Mouse (Mus musculus): ENCODE measurements around the gene Ctnnd2. TPM values are rescaled to one million over a fixed set of nuclear protein-coding genes. Genes with fewer than 3 reads are reported as not detected.

The Ctnnd2 gene
- polyA plus RNA-seq, 1 experiment from 2014 or later: 3.8 TPM

GRCm38 (mm10) chr15:30468773-30469172 is 296.4 kb downstream of the Ctnnd2 start:
- no peak for ATAC-seq (replicated peaks; ENCODE audit: low FRiP score, low TSS enrichment, low read depth)
- Histone ChIP-seq H3K9me3 (ENCODE audit: control insufficient read depth, low read length) (no peaks in the 10 kb centered on the region), H3K4me3 (ENCODE audit: low read depth, low read length) (no peak overlapping the region), H3K27me3 (replicated peaks; ENCODE audit: control insufficient read depth, insufficient read depth, low read length) (no peaks in the 10 kb centered on the region), H3K36me3 (ENCODE audit: control insufficient read depth, insufficient read depth, low read length) (no peaks in the 10 kb centered on the region), H3K9ac (ENCODE audit: low read length) (no peak overlapping the region), H3K4me1 (replicated peaks; ENCODE audit: control insufficient read depth, insufficient read depth, low read length) (no peaks in the 10 kb centered on the region), H3K4me2 (ENCODE audit: low read length) (no peak overlapping the region), H3K27ac (ENCODE audit: low read depth) (no peak overlapping the region)
- no peak for DNase-seq (ENCODE audit: low spot score)
- WGBS: 84% methylated on average over 3 of the region's 3 CpGs

- no peak for ATAC-seq (replicated peaks; ENCODE audit: low FRiP score, low TSS enrichment, low read depth)
- WGBS: 69% methylated on average over 6 of the region's 6 CpGs
- no peaks in the 10 kb centered on the region for H3K4me1 ChIP-seq (replicated peaks; ENCODE audit: control insufficient read depth, insufficient read depth, low read length)
- DNase-seq (ENCODE audit: low spot score): no peak
- H3K27ac ChIP-seq (ENCODE audit: low read depth): no peak overlapping the region
- H3K36me3 ChIP-seq (ENCODE audit: control insufficient read depth, insufficient read depth, low read length): no peaks in the 10 kb centered on the region
- H3K4me3 ChIP-seq (ENCODE audit: low read depth, low read length): no peak overlapping the region
- no peaks in the 10 kb centered on the region for H3K9me3 ChIP-seq (ENCODE audit: control insufficient read depth, low read length)
- no peaks in the 10 kb centered on the region for H3K27me3 ChIP-seq (replicated peaks; ENCODE audit: control insufficient read depth, insufficient read depth, low read length)
- H3K4me2 ChIP-seq (ENCODE audit: low read length): no peak overlapping the region
- H3K9ac ChIP-seq (ENCODE audit: low read length): no peak overlapping the region
These were observed 299.0 kb downstream of the Ctnnd2 start for GRCm38 (mm10) chr15:30471280-30471966.

GRCm38 (mm10) chr15:30480676-30481075 is 308.3 kb downstream of the Ctnnd2 start:
- H3K4me3 ChIP-seq (ENCODE audit: low read depth, low read length): no peak overlapping the region
- 66% methylated on average over 15 of the region's 15 CpGs for WGBS
- no peak overlapping the region for H3K9ac ChIP-seq (ENCODE audit: low read length)
- H3K36me3 ChIP-seq (ENCODE audit: control insufficient read depth, insufficient read depth, low read length): no peaks in the 10 kb centered on the region
- no peak overlapping the region for H3K27ac ChIP-seq (ENCODE audit: low read depth)
- ATAC-seq (replicated peaks; ENCODE audit: low FRiP score, low TSS enrichment, low read depth) (no peak), DNase-seq (ENCODE audit: low spot score) (no peak)
- no peaks in the 10 kb centered on the region for H3K27me3 ChIP-seq (replicated peaks; ENCODE audit: control insufficient read depth, insufficient read depth, low read length)
- no peaks in the 10 kb centered on the region for H3K4me1 ChIP-seq (replicated peaks; ENCODE audit: control insufficient read depth, insufficient read depth, low read length)
- no peak overlapping the region for H3K4me2 ChIP-seq (ENCODE audit: low read length)
- no peaks in the 10 kb centered on the region for H3K9me3 ChIP-seq (ENCODE audit: control insufficient read depth, low read length)

GRCm38 (mm10) chr15:30506476-30506875 is 334.1 kb downstream of the Ctnnd2 start:
- no peaks in the 10 kb centered on the region for H3K36me3 ChIP-seq (ENCODE audit: control insufficient read depth, insufficient read depth, low read length)
- H3K4me2 ChIP-seq (ENCODE audit: low read length): no peak overlapping the region
- no peaks in the 10 kb centered on the region for H3K4me1 ChIP-seq (replicated peaks; ENCODE audit: control insufficient read depth, insufficient read depth, low read length)
- no peak for ATAC-seq (replicated peaks; ENCODE audit: low FRiP score, low TSS enrichment, low read depth)
- no peak for DNase-seq (ENCODE audit: low spot score)
- no peak overlapping the region for H3K4me3 ChIP-seq (ENCODE audit: low read depth, low read length)
- no peaks in the 10 kb centered on the region for H3K9me3 ChIP-seq (ENCODE audit: control insufficient read depth, low read length)
- no peak overlapping the region for H3K9ac ChIP-seq (ENCODE audit: low read length)
- H3K27me3 ChIP-seq (replicated peaks; ENCODE audit: control insufficient read depth, insufficient read depth, low read length): no peaks in the 10 kb centered on the region
- 72% methylated on average over 5 of the region's 5 CpGs for WGBS
- no peak overlapping the region for H3K27ac ChIP-seq (ENCODE audit: low read depth)

- H3K9ac ChIP-seq (ENCODE audit: low read length): no peak overlapping the region
- H3K4me2 ChIP-seq (ENCODE audit: low read length): no peak overlapping the region
- no peak overlapping the region for H3K4me3 ChIP-seq (ENCODE audit: low read depth, low read length)
- H3K9me3 ChIP-seq (ENCODE audit: control insufficient read depth, low read length): no peaks in the 10 kb centered on the region
- DNase-seq (ENCODE audit: low spot score) (no peak), ATAC-seq (replicated peaks; ENCODE audit: low FRiP score, low TSS enrichment, low read depth) (no peak)
- no peaks in the 10 kb centered on the region for H3K4me1 ChIP-seq (replicated peaks; ENCODE audit: control insufficient read depth, insufficient read depth, low read length)
- no peaks in the 10 kb centered on the region for H3K36me3 ChIP-seq (ENCODE audit: control insufficient read depth, insufficient read depth, low read length)
- H3K27me3 ChIP-seq (replicated peaks; ENCODE audit: control insufficient read depth, insufficient read depth, low read length): no peaks in the 10 kb centered on the region
- H3K27ac ChIP-seq (ENCODE audit: low read depth): no peak overlapping the region
- WGBS: 71% methylated on average over 3 of the region's 3 CpGs
These were observed 340.1 kb downstream of the Ctnnd2 start for GRCm38 (mm10) chr15:30512467-30512866.

- Histone ChIP-seq H3K27ac (ENCODE audit: low read depth) (no peak overlapping the region), H3K9ac (ENCODE audit: low read length) (no peak overlapping the region), H3K4me3 (ENCODE audit: low read depth, low read length) (no peak overlapping the region), H3K27me3 (replicated peaks; ENCODE audit: control insufficient read depth, insufficient read depth, low read length) (no peaks in the 10 kb centered on the region), H3K4me2 (ENCODE audit: low read length) (no peak overlapping the region), H3K36me3 (ENCODE audit: control insufficient read depth, insufficient read depth, low read length) (no peaks in the 10 kb centered on the region), H3K9me3 (ENCODE audit: control insufficient read depth, low read length) (no peaks in the 10 kb centered on the region), H3K4me1 (replicated peaks; ENCODE audit: control insufficient read depth, insufficient read depth, low read length) (no peaks in the 10 kb centered on the region)
- no peak for ATAC-seq (replicated peaks; ENCODE audit: low FRiP score, low TSS enrichment, low read depth)
- DNase-seq (ENCODE audit: low spot score): no peak
These were observed 340.7 kb downstream of the Ctnnd2 start for GRCm38 (mm10) chr15:30513122-30513521.

- H3K4me1 ChIP-seq (replicated peaks; ENCODE audit: control insufficient read depth, insufficient read depth, low read length): no peaks in the 10 kb centered on the region
- WGBS: 69% methylated on average over 4 of the region's 4 CpGs
These were observed 343.0 kb downstream of the Ctnnd2 start for GRCm38 (mm10) chr15:30515425-30515824.

GRCm38 (mm10) chr15:30541459-30541858 is 369.1 kb downstream of the Ctnnd2 start:
- H3K9me3 ChIP-seq (ENCODE audit: control insufficient read depth, low read length): no peaks in the 10 kb centered on the region
- 81% methylated on average over 5 of the region's 5 CpGs for WGBS
- no peak for ATAC-seq (replicated peaks; ENCODE audit: low FRiP score, low TSS enrichment, low read depth)
- H3K4me2 ChIP-seq (ENCODE audit: low read length): no peak overlapping the region
- no peak overlapping the region for H3K9ac ChIP-seq (ENCODE audit: low read length)
- H3K4me3 ChIP-seq (ENCODE audit: low read depth, low read length): no peak overlapping the region
- no peaks in the 10 kb centered on the region for H3K4me1 ChIP-seq (replicated peaks; ENCODE audit: control insufficient read depth, insufficient read depth, low read length)
- DNase-seq (ENCODE audit: low spot score): no peak
- H3K27ac ChIP-seq (ENCODE audit: low read depth): no peak overlapping the region
- no peaks in the 10 kb centered on the region for H3K36me3 ChIP-seq (ENCODE audit: control insufficient read depth, insufficient read depth, low read length)
- no peaks in the 10 kb centered on the region for H3K27me3 ChIP-seq (replicated peaks; ENCODE audit: control insufficient read depth, insufficient read depth, low read length)

More at GRCm38 (mm10) chr15:30515425-30515824, 343.0 kb downstream of the Ctnnd2 start:
- Histone ChIP-seq H3K27ac (ENCODE audit: low read depth) (no peak overlapping the region), H3K4me3 (ENCODE audit: low read depth, low read length) (no peak overlapping the region), H3K4me2 (ENCODE audit: low read length) (no peak overlapping the region), H3K27me3 (replicated peaks; ENCODE audit: control insufficient read depth, insufficient read depth, low read length) (no peaks in the 10 kb centered on the region), H3K9me3 (ENCODE audit: control insufficient read depth, low read length) (no peaks in the 10 kb centered on the region), H3K36me3 (ENCODE audit: control insufficient read depth, insufficient read depth, low read length) (no peaks in the 10 kb centered on the region), H3K9ac (ENCODE audit: low read length) (no peak overlapping the region)
- ATAC-seq (replicated peaks; ENCODE audit: low FRiP score, low TSS enrichment, low read depth) (no peak), DNase-seq (ENCODE audit: low spot score) (no peak)

GRCm38 (mm10) chr15:30548263-30548662 is 375.9 kb downstream of the Ctnnd2 start:
- Histone ChIP-seq H3K4me2 (ENCODE audit: low read length) (no peak overlapping the region), H3K9ac (ENCODE audit: low read length) (no peak overlapping the region), H3K4me3 (ENCODE audit: low read depth, low read length) (no peak overlapping the region), H3K4me1 (replicated peaks; ENCODE audit: control insufficient read depth, insufficient read depth, low read length) (no peaks in the 10 kb centered on the region), H3K36me3 (ENCODE audit: control insufficient read depth, insufficient read depth, low read length) (no peaks in the 10 kb centered on the region), H3K27me3 (replicated peaks; ENCODE audit: control insufficient read depth, insufficient read depth, low read length) (no peaks in the 10 kb centered on the region), H3K27ac (ENCODE audit: low read depth) (no peak overlapping the region), H3K9me3 (ENCODE audit: control insufficient read depth, low read length) (no peaks in the 10 kb centered on the region)
- WGBS: 95% methylated on average over 4 of the region's 4 CpGs
- no peak for DNase-seq (ENCODE audit: low spot score)
- no peak for ATAC-seq (replicated peaks; ENCODE audit: low FRiP score, low TSS enrichment, low read depth)
